Mouse (Mus musculus): ENCODE results near the gene Nol7. TPM values are rescaled to one million over a fixed set of nuclear protein-coding genes. Genes with fewer than 3 reads are reported as not detected.

Gene Nol7
- 175 and 220 TPM in 2 replicates for polyA plus RNA-seq (2015; fragmentation: Nextera tagmentation; extraction: Ambion mirVana)

GRCm38 (mm10) chr13:43398297-43399080, at the start of gene Nol7:
Gene Nol7 (plus strand): TSS chr13:43398390.

GRCm38 (mm10) chr13:43364985-43365824, 33.0 kb upstream of the Nol7 start, which contains the start of gene Sirt5:
Gene Sirt5 (plus strand): TSS chr13:43365496.

Other genes with a start within 250 kb of the Nol7 start
- gene Tbc1d7, start 226.9 kb upstream of the Nol7 start, polyA plus RNA-seq (2015; fragmentation: Nextera tagmentation; extraction: Ambion mirVana): 31.8 and 38.9 TPM in 2 replicates
- gene Gfod1, start 94.2 kb upstream of the Nol7 start, polyA plus RNA-seq (2015; fragmentation: Nextera tagmentation; extraction: Ambion mirVana): 0.86 and 0.98 TPM in 2 replicates
- 15.5 and 30.7 TPM in 2 replicates for gene Sirt5, start 32.9 kb upstream of the Nol7 start, polyA plus RNA-seq (2015; fragmentation: Nextera tagmentation; extraction: Ambion mirVana)
- 7.3 and 9.2 TPM in 2 replicates for gene Ranbp9, start 82.9 kb downstream of the Nol7 start, polyA plus RNA-seq (2015; fragmentation: Nextera tagmentation; extraction: Ambion mirVana)
- gene Mcur1, start 161.8 kb downstream of the Nol7 start, polyA plus RNA-seq (2015; fragmentation: Nextera tagmentation; extraction: Ambion mirVana): 9.2 and 12.8 TPM in 2 replicates
- gene Rnf182, start 217.3 kb downstream of the Nol7 start, polyA plus RNA-seq (2015; fragmentation: Nextera tagmentation; extraction: Ambion mirVana): 0.43 and 1.2 TPM in 2 replicates